Mouse (Mus musculus) layer of hippocampus, adult 2 months (tissue): ENCODE measurements around the gene Ypel1. TPM values are rescaled to one million over a fixed set of nuclear protein-coding genes. Genes with fewer than 3 reads are reported as not detected.

Experiments used
- DNase-seq, 2 experiments: peaks; one replicate each; pipeline ENCODE4 v3.0.0; 2022; ENCODE audit warnings: low spot score in 2 of 2
- H3K27ac ChIP-seq: fragments of 200-600 bp; 2 replicates; pipeline ENCODE4 v1.8.1; 2022
- H3K4me3 ChIP-seq: fragments of 200-600 bp; 2 replicates; pipeline ENCODE4 v1.8.1; 2022; ENCODE audit warnings: mild to moderate bottlenecking
- CTCF ChIP-seq: fragments of 200-600 bp; conservative IDR thresholded peaks from 2 replicates; pipeline ENCODE4 v1.8.1; 2022; ENCODE audit warnings: antibody characterized with exemption, mild to moderate bottlenecking, moderate library complexity
- total RNA-seq, 2 experiments: library from RNA; stranded (reverse); gene quantifications; 2 replicates each; pipeline ENCODE4 v1.2.3; 2021

Gene Ypel1
- total RNA-seq, 2 experiments from 2014 or later, result 35.0 to 38.0 TPM

DNA sequence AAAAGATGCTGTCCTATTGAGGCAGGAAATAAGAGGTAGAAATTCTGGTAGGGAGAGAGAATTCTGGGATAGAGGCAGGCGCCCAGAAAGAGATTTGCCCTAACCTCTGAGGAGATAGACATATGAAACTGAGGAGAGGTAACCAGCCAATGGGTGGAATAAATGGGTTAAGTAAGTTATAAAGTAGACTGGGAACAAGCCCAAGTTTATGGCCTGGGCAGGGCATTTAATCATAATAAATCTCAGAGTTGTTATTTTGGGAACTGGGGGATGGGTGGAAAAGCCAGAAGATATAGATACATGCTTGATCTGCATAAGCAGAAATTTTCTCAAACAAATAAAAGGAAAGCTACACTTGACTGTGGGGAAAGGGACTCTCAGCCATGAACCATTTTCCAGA is 7.2 kb upstream of the Ypel1 start:
- no peak for DNase-seq
- no peak overlapping the region for H3K27ac ChIP-seq
- TF ChIP-seq CTCF, result no peak
- H3K4me3 ChIP-seq, result no peak overlapping the region

DNA sequence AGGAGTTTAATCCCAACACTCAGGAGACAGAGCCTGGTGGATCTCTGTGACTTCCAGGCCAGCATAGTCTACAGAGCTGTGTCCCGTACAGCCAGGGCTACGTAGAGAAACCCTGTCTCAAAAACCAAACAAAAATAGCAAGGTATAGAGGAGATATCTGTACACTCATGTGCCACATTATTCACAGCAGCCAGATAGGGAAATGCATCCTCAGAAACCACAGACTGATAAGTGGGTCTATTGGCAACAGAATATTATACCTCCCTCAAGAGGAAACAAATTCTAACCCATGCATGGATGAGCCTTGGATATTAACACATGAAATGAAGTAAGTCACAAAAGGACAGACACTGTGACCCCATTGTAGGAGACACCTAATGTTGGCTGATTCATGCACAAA is 1.9 kb upstream of the Ypel1 start:
- Histone ChIP-seq H3K4me3 (no peak overlapping the region), H3K27ac (no peak overlapping the region)
- no peak for TF ChIP-seq CTCF
- no peak for DNase-seq

DNA sequence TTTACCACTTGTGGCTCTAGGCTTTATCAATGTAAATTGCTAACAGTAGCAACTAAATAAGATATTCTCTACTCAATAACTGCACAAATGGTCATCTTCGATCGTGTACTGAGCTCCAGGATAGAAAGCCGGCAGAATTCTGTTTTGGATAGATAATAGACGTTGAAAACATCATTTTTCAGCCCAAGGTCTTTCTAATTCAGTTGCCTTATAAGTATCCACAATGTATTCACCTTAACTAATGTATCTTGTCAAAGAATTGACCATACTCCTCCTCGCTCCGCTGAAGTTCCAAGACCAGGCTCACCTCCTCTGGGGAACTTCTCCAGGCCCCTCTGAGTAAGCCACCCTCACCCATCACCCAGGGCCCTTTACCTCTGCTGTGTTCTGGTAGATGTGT is 1.2 kb downstream of the Ypel1 start:
- TF ChIP-seq CTCF, result no peak
- H3K4me3 ChIP-seq, result peak overlapping the region; percentile 79
- H3K27ac ChIP-seq, result peak overlapping the region; percentile 91; the same call in 1 of the 2 replicates
- no peak for DNase-seq

DNA sequence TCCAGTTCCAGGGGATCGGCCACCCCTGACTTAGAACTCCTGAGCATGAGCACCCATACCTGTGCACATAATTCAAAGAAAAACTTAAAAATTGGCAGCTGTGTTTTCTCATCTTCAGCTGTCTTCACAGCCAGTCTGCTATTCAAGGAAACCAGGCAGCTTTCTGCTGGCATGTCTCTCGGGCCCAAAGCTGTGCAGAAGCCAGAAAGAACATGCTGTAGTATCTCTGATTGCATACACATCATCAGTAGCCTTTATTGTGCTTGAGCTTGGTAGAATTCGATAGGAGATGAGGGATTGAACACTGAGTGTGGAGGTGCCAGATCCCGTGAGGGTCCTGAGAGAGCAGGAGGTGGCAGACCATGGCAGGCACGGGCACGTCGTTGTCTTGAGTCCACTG is 3.5 kb downstream of the Ypel1 start:
- TF ChIP-seq CTCF, result no peak
- no peak for DNase-seq
- Histone ChIP-seq H3K4me3 (no peak overlapping the region), H3K27ac (peak overlapping the region; percentile 59; the same call in 1 of the 2 replicates)

DNA sequence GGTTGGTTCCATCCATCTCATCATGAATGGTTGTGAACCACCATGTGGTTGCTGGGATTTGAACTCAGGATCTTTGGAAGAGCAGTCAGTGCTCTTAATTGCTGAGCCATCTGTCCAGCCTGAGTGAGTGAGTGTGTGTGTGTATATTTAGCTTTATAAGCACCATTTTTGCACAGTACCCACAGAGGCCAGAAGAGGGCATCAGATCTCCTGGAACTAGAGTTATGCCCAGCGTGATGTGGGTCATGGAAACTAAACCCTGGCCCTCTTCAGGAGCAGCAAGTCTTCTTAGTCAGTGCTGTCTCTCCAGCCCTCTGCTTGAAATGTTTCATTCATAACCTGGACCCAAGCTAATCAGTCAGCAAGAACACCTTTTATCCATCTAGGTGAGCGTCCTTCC is 6.8 kb downstream of the Ypel1 start:
- DNase-seq, result no peak
- Histone ChIP-seq H3K4me3 (no peak overlapping the region), H3K27ac (no peak overlapping the region)
- peak; percentile 32 for TF ChIP-seq CTCF

DNA sequence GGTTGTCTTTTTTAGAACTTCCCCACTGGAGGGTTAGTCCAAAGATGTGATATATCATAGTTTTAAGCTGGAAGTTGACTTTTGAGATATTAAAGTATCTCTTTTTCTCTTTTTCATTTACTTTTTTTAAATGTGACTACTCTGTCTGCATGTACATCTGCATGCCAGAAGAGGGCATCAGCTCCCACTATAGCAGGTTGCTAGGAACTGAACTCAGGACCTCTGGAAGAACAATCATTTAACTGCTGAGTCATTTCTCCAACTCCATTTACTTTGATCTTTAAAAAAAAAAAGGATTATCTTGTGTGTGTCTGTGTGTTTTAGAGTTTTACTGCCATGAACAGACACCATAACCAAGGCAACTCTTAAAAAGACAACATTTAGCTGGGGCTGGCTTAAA is 7.4 kb downstream of the Ypel1 start:
- TF ChIP-seq CTCF, result peak; percentile 29
- Histone ChIP-seq H3K27ac (no peak overlapping the region), H3K4me3 (no peak overlapping the region)
- DNase-seq, result no peak

DNA sequence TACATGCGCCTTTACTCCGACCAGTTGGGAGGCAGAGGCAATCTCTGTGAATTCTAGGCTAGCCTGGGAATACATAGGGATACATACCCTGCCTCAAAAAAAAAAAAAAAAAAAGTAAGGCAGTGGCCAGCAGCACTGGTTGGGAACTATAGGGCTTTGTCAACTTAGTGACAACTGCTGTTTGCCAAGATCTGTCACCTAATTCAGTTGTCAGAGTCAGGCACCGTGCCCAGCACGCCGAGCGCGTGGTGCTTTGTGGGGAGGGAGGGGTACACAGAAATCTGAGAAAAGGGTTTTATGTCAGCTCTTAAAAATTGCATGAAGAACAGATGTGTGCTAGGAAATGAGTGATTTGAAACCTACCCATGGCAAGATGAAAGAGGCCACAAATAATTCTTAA is 8.6 kb downstream of the Ypel1 start:
- Histone ChIP-seq H3K27ac (peak overlapping the region; percentile 29), H3K4me3 (no peak overlapping the region)
- DNase-seq, result peak; percentile 66 to 69
- no peak for TF ChIP-seq CTCF

DNA sequence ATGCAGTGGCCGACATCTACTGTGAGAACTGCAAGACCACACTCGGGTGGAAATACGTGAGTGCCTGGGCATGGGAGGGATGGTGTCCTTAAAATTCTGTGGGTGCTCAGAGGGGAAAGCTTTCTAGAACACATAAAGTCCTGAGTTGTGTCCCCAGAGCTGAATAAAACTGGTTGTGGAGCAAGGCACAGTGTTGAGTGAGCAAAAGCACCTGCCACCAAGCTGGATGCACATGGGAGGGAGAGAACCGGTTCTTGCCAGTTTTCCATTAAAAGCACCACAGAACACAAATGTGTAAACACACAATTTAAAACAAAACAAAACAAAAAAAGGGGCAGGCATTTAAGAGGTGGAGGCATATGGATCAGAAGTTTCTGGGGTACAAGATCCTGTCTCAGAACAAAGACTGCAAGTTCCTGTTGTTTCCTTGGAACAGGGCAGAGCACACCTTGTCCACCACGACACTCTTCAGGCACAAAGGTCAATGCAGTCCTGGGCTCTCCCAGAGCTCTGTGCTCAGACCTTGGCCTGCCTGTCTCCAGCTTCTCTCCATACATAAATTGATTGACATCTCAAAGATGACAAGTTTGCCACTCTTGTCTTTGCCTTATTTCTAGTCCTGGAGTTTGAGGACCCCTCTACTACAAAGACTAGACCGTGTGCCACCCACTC is 12.8 kb downstream of the Ypel1 start:
- no peak overlapping the region for H3K4me3 ChIP-seq
- no peak overlapping the region for H3K27ac ChIP-seq
- TF ChIP-seq CTCF, result no peak
- DNase-seq, result no peak

DNA sequence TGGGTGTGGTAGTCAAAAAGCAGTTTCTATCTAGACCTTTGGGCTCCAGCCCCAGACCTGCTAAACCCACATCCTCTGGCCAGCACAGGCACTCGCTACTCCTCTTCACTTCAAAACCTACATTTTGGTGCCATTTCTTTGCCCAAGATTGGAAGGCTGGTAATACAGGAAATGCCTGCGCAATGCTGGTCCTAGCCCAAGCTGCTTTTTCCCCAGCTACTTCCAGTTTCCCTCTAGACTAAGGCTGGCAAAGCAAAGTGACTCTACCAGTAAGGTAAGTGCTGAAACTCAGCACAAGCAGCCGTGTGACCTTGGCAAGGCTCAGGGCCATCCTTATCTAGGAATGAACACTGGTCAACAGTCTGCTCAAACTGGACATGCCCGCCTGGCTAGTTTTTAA is 16.1 kb downstream of the Ypel1 start:
- 0 out of 2 replicates have a peak overlapping the region, but pooled peaks have one; percentile 2 for H3K27ac ChIP-seq
- TF ChIP-seq CTCF, result no peak
- DNase-seq, result no peak
- H3K4me3 ChIP-seq, result no peak overlapping the region

DNA sequence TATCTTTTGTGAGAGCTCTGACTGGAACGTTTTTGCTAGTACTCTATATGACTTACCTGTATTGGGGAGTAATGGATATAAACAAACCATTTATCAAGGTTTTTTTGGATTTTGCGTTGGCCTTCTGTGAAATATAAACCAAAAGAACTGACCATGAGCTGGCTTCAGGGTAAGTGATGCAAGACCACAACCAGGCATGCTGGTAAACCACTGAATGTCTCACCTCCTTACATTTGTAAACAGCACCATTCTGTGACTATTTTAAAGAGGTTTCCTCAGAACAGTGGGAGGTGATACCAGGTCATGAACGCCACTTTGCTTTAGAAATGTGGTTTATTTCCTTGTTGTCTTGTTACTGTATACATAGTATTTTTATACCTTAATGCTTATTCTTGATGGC is 16.7 kb downstream of the Ypel1 start:
- no peak for TF ChIP-seq CTCF
- DNase-seq, result no peak
- Histone ChIP-seq H3K27ac (peak overlapping the region; percentile 78), H3K4me3 (no peak overlapping the region)

DNA sequence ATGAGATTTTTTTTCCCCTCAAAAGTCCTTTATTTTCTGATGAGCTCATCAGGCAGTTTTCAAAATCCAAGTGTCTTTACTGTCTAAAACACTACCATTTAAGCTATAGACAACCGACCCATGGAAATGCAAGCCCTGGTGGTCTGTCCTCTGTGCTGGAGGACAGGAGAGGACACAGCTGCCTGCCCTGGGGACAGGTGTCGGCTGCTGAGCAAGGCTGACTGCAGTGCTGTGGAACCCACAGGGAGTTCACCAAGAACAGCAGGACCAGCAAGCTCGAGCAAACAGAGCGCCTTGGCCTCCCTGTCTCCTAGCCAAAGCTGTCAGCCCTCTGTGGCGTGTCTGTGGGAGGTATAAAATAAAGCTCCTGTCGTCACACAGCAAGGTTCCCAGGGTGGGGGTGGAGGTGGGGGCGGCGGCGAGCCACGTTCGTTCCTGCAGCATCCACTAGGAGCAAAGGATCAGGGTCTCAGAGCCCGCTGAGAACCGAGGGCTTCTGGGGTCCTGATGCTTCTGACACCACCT is 17.2 kb downstream of the Ypel1 start:
- no peak overlapping the region for H3K4me3 ChIP-seq
- peak; percentile 41 for TF ChIP-seq CTCF
- H3K27ac ChIP-seq, result peak overlapping the region; percentile 78
- DNase-seq, result peak in 1 of 2 experiments; percentile 43

DNA sequence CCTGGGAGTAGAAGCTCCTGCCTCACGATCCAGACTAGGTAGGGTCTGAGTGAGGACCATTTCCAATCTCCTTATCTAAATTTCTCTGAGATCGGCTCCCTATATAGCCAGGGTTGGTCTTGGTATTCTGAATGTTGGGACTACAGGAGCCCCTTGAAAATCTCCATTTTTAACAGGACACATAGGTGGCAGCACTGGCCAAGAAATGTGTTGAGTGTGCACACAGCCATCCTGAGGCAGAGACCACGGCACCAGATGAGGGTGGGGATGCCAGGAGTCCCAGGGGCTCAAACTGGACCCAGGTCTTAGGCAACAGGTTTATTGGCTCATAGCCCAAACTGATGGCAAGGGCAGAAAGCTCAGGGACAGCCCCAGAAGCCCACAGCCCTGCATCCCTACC is 18.9 kb downstream of the Ypel1 start:
- no peak for DNase-seq
- peak; percentile 62 for TF ChIP-seq CTCF
- H3K27ac ChIP-seq, result peak overlapping the region; percentile 39; the same call in 1 of the 2 replicates
- H3K4me3 ChIP-seq, result no peak overlapping the region

DNA sequence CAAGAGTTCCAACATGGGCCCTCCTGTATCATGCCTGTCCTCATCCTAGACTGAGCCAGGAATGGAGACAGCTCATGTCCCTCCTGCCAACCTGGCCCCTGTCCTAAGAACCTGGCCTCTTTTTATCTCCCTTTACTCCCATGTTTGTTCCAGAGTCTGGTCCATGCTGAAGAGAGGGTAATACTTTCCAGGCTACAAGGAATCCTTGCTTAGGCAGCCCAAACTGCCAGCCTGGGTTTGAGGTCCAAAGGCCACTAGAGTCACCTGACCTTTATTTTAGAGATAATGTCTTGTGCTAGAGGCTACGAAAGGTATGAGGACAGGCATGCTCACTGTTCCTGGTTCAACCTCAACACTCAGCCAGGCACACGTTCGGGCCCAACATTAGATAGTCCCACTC is 27.4 kb downstream of the Ypel1 start:
- no peak for TF ChIP-seq CTCF
- no peak overlapping the region for H3K4me3 ChIP-seq
- no peak overlapping the region for H3K27ac ChIP-seq
- no peak for DNase-seq

DNA sequence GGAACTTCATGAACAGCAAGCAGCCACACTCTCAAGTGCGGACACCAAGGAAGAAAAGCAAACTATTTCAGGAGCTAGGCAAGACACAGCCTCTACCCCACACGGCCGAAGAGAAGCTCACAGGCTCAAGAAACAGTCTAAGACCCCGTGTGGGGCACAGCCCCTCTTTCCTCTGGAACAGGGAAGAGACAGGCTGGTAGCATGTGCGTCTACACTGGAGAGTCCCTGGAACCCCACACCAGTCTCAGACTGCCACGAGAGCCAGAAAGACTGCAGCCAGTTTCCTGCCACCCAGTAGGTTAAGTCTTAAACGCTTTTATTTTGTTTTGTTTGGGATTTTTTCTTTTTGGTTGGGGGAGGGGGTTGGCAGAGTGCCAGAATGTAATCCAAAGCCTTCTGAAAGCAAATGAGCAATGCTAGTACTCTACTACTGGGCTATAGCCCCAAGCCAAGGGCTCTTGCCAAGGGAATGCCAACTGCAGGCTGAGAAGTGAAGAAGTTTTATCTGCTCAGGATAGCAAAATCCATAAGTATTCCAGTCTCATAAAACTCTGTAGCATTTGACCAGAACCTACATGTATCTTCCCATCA is 33.2 kb downstream of the Ypel1 start:
- Histone ChIP-seq H3K4me3 (no peak overlapping the region), H3K27ac (no peak overlapping the region)
- TF ChIP-seq CTCF, result no peak
- DNase-seq, result no peak
